Mouse (Mus musculus): ENCODE data around the gene Tmem205. TPM values are rescaled to one million over a fixed set of nuclear protein-coding genes. Genes with fewer than 3 reads are reported as not detected.
A peak's percentile ranks its signal among the peaks of the same experiment; 100 is the strongest.

Tmem205 gene
- total and polyA plus RNA-seq, 2 experiments from 2014 or later: 44.2 to 50.9 TPM

DNA sequence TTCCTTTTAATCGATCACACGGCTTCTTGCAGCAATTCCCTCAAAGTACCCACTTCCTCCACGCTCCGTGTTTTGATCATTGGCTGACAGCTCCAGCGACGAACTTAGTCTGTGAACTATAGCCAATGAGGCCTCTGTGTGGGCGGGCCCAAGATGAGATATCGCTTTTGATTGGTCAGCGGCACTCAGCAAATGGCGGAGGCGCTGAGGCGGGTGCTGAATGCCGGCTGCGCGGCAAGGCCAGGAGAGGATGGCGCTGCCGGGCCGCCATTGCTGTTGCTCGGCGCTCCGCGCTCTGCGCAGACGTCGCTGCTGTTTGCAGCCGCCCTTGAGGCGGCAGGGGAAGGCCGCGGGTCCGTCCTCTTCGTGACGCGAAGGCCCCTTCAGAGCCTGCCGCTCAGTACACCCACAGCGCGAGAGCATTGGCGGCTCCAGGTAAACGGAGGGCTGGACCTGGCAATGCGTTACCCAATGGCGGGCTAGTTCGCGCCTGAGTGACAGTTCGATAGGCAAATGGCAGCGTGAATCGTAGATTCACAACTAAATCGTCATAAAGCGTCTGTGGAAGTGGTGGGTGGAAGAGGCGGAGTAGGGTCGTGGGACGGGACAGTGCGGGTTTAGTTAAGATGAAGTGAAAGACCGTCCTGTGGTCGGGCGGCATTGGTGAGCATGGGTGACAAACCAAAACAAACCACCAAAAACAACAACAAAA lies 28.4 kb upstream of the Tmem205 start, which contains the start of gene Swsap1:
Swsap1 (plus strand) TSS at position 186 of the 712 bp plus-strand sequence.
- no peaks in the 10 kb centered on the region; the same call in 1 of the 2 replicates for H3K36me3 ChIP-seq (ENCODE audit: insufficient read depth, low read length)
- peak; percentile 96 for ATAC-seq (ENCODE audit: low FRiP score)
- under 1% methylated on average over 54 of the region's 54 CpGs for WGBS
- H3K9me3 ChIP-seq (ENCODE audit: low read length): no peaks in the 10 kb centered on the region
- H3K27me3 ChIP-seq (ENCODE audit: insufficient read depth, low read length): peaks cover 4% of the 10 kb centered on the region
- H3K4me2 ChIP-seq (ENCODE audit: low read depth, low read length, poor library complexity, severe bottlenecking): peak within 1 kb of the TSS; percentile 61
- peak within 1 kb of the TSS; percentile 57 for H3K4me3 ChIP-seq (ENCODE audit: low read depth, low read length)
- peak; percentile 99 for DNase-seq (ENCODE audit: low spot score)
- peak within 1 kb of the TSS; percentile 92 for H3K27ac ChIP-seq (ENCODE audit: low read depth, low read length)
- H3K9ac ChIP-seq (replicated peaks; ENCODE audit: low read length, poor library complexity, severe bottlenecking): peak within 1 kb of the TSS; percentile 66
- H3K4me1 ChIP-seq (ENCODE audit: insufficient read depth, low read length): 0 out of 2 replicates have a peak, but pooled peaks cover 6% of the 10 kb centered on the region
- TF ChIP-seq CTCF (IDR thresholded peaks at IDR 0.05): no peak; the same call in 1 of the 2 replicates

DNA sequence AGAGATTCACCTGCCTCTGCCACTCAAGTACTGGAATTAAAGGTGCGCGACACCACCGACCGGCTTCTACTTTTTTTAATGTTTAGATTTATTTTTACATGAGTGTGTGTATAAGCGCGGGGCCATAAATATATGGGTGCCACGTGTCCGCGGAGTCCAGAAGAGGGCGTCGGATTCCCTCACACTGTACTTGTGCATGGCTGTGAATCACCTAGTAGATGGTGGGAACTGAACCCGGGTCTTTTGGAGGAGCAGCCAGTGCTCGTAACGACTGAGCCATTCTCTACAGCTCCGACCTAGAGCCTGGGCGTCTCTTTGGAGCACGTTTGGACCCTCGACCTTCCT lies 27.8 kb upstream of the Tmem205 start:
- no peaks in the 10 kb centered on the region for H3K27me3 ChIP-seq (ENCODE audit: insufficient read depth, low read length)
- WGBS: 2% methylated on average over 18 of the region's 18 CpGs
- peak overlapping the region; percentile 61 for H3K4me2 ChIP-seq (ENCODE audit: low read depth, low read length, poor library complexity, severe bottlenecking)
- DNase-seq (ENCODE audit: low spot score): no peak
- TF ChIP-seq CTCF (IDR thresholded peaks at IDR 0.05): peak; percentile 60
- H3K4me3 ChIP-seq (ENCODE audit: low read depth, low read length): peak overlapping the region; percentile 57
- no peak overlapping the region for H3K9ac ChIP-seq (replicated peaks; ENCODE audit: low read length, poor library complexity, severe bottlenecking)
- peak overlapping the region; percentile 92 for H3K27ac ChIP-seq (ENCODE audit: low read depth, low read length)
- H3K4me1 ChIP-seq (ENCODE audit: insufficient read depth, low read length): 0 out of 2 replicates have a peak, but pooled peaks cover 6% of the 10 kb centered on the region
- ATAC-seq (ENCODE audit: low FRiP score): peak; percentile 41
- H3K36me3 ChIP-seq (ENCODE audit: insufficient read depth, low read length): no peaks in the 10 kb centered on the region; the same call in 1 of the 2 replicates
- no peaks in the 10 kb centered on the region for H3K9me3 ChIP-seq (ENCODE audit: low read length)

DNA sequence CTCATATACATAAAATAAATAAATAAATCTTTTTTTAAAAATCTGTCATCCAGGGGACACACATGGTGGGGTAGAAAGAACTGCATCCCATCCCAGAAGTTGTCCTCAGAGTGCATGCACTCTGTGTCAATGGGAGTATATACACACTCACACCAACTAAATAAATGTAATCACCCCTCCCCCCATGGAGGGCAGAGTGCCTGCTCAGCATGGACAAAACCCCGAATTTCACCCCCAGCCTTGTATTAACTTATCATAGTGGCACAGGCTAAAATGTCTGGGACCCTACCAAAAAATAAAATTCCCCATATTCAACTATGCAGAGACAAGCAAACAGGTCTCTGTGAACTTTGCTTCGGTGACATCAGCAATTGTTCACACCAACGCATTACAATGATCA lies 27.3 kb upstream of the Tmem205 start:
- DNase-seq (ENCODE audit: low spot score) (no peak), ATAC-seq (ENCODE audit: low FRiP score) (no peak)
- H3K27me3 ChIP-seq (ENCODE audit: insufficient read depth, low read length): no peaks in the 10 kb centered on the region
- H3K36me3 ChIP-seq (ENCODE audit: insufficient read depth, low read length): no peaks in the 10 kb centered on the region; the same call in 1 of the 2 replicates
- H3K9me3 ChIP-seq (ENCODE audit: low read length): no peaks in the 10 kb centered on the region
- H3K4me1 ChIP-seq (ENCODE audit: insufficient read depth, low read length): 0 out of 2 replicates have a peak, but pooled peaks cover 6% of the 10 kb centered on the region
- H3K27ac ChIP-seq (ENCODE audit: low read depth, low read length): no peak overlapping the region
- no peak overlapping the region for H3K4me2 ChIP-seq (ENCODE audit: low read depth, low read length, poor library complexity, severe bottlenecking)
- WGBS: 78% methylated on average over 3 of the region's 3 CpGs
- no peak overlapping the region for H3K4me3 ChIP-seq (ENCODE audit: low read depth, low read length)
- no peak overlapping the region for H3K9ac ChIP-seq (replicated peaks; ENCODE audit: low read length, poor library complexity, severe bottlenecking)
- no peak for TF ChIP-seq CTCF (IDR thresholded peaks at IDR 0.05)

DNA sequence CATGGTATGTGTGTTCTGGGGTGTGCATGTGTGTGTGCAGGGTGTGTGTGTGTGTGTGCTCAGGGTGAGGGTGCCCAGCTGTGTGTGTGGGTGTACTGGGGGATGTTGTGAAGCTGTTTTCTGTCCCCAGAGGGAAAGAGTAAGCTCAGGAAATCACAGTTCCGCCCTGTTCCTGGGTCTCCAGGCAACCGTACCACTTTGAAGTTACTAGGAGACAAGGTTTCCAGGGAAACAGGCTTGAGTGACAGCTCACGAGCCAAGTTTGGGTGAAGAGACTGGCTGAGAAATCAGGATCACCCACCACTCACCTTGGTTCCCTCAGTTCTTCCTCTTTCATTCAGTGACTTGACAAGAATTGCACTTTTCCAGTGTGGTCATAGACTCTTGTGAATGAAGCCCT lies 26.2 kb upstream of the Tmem205 start:
- Histone ChIP-seq H3K36me3 (ENCODE audit: insufficient read depth, low read length) (peaks cover 2% of the 10 kb centered on the region; the same call in 1 of the 2 replicates), H3K4me2 (ENCODE audit: low read depth, low read length, poor library complexity, severe bottlenecking) (peak overlapping the region; percentile 18; the same call in 1 of the 2 replicates), H3K4me3 (ENCODE audit: low read depth, low read length) (no peak overlapping the region), H3K27ac (ENCODE audit: low read depth, low read length) (peak overlapping the region; percentile 69), H3K4me1 (ENCODE audit: insufficient read depth, low read length) (0 out of 2 replicates have a peak, but pooled peaks cover 6% of the 10 kb centered on the region), H3K9me3 (ENCODE audit: low read length) (no peaks in the 10 kb centered on the region), H3K27me3 (ENCODE audit: insufficient read depth, low read length) (no peaks in the 10 kb centered on the region), H3K9ac (replicated peaks; ENCODE audit: low read length, poor library complexity, severe bottlenecking) (no peak overlapping the region)
- no peak for TF ChIP-seq CTCF (IDR thresholded peaks at IDR 0.05)
- DNase-seq (ENCODE audit: low spot score): peak; percentile 80
- 3% methylated on average over 3 of the region's 3 CpGs for WGBS
- peak; percentile 8; the same call in 1 of the 2 replicates for ATAC-seq (ENCODE audit: low FRiP score)

DNA sequence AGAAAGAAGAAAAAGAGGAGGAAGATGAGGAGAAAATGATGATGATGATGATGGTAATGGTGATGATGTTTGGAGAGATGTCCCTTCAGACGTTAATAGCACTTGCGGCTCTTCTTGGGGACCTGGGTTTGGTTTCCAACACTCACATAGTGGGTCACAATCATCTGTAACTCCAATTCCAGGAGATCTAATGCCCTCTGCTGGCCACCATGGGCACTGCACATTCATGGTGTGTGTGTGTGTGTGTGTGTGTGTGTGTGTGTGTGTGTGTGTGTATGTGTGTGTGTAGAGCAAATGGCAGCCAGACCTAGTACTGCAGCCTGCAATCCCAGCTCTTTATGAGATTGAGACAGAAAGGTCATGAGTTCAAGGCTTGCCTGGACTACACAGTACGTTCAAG lies 24.6 kb upstream of the Tmem205 start:
- WGBS: 80% methylated on average over 3 of the region's 3 CpGs
- ATAC-seq (ENCODE audit: low FRiP score): no peak

DNA sequence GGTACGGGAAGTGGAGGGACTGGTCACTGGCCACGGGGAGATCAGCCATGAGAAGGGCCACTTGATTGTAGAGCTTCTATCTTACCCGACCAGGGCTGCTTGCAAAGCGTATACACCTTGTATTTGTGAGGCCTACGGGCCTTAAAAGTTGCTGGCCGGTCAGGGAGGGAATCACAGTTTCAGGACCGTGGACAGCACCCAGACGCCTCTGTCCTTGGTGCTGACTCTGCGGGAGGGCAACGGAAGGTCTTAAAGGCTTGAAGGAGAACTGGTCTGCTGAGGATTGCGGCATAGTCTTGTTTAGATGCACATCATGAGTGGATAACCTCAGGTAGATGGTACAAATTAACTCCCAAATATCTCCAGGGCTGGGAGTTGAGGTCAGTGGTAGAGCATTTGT lies 23.0 kb upstream of the Tmem205 start:
- TF ChIP-seq CTCF (IDR thresholded peaks at IDR 0.05): no peak
- Histone ChIP-seq H3K4me1 (ENCODE audit: insufficient read depth, low read length) (no peaks in the 10 kb centered on the region), H3K27me3 (ENCODE audit: insufficient read depth, low read length) (no peaks in the 10 kb centered on the region), H3K36me3 (ENCODE audit: insufficient read depth, low read length) (peaks cover 14% of the 10 kb centered on the region), H3K9me3 (ENCODE audit: low read length) (no peaks in the 10 kb centered on the region), H3K4me3 (ENCODE audit: low read depth, low read length) (no peak overlapping the region), H3K9ac (replicated peaks; ENCODE audit: low read length, poor library complexity, severe bottlenecking) (no peak overlapping the region), H3K4me2 (ENCODE audit: low read depth, low read length, poor library complexity, severe bottlenecking) (no peak overlapping the region), H3K27ac (ENCODE audit: low read depth, low read length) (no peak overlapping the region)
- ATAC-seq (ENCODE audit: low FRiP score) (no peak), DNase-seq (ENCODE audit: low spot score) (peak; percentile 15)
- 16% methylated on average over 11 of the region's 11 CpGs for WGBS

More for the DNA sequence above, 24.6 kb upstream of the Tmem205 start:
- no peak overlapping the region for H3K4me2 ChIP-seq (ENCODE audit: low read depth, low read length, poor library complexity, severe bottlenecking)
- H3K9me3 ChIP-seq (ENCODE audit: low read length): no peaks in the 10 kb centered on the region
- no peak overlapping the region for H3K4me3 ChIP-seq (ENCODE audit: low read depth, low read length)
- H3K9ac ChIP-seq (replicated peaks; ENCODE audit: low read length, poor library complexity, severe bottlenecking): no peak overlapping the region
- H3K4me1 ChIP-seq (ENCODE audit: insufficient read depth, low read length): 0 out of 2 replicates have a peak, but pooled peaks cover 6% of the 10 kb centered on the region
- TF ChIP-seq CTCF (IDR thresholded peaks at IDR 0.05): peak; percentile 64
- H3K27me3 ChIP-seq (ENCODE audit: insufficient read depth, low read length): no peaks in the 10 kb centered on the region
- peaks cover 11% of the 10 kb centered on the region for H3K36me3 ChIP-seq (ENCODE audit: insufficient read depth, low read length)
- no peak for DNase-seq (ENCODE audit: low spot score)
- no peak overlapping the region for H3K27ac ChIP-seq (ENCODE audit: low read depth, low read length)

Measured in midbrain, postnatal 0 days (tissue).